31 mouse cellular contexts compared by ENCODE assay signal in the genomic region with DNA sequence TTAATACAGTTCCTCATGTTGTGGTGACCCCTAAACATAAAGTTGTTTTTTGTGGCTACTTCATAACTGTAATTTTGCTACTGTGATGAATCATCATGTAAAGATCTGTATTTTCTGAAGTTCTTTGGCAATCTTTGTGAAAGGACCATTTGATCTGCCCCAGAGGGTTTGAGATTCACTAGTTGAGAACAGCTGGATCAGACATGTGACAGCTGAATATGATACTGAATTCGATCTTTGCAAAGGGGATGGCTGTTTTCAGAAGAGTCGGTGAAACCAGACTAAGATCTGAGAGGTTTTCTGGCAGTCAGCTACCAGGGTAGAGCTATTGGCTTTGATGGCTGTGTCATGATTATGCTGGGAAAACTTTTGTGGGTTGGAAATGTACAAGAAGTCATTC. TPM values are rescaled to one million over a fixed set of nuclear protein-coding genes. Genes with fewer than 3 reads are reported as not detected.
"Had no signal": no experiment of that assay in that cellular context is flagged by ENCODE, and none has a peak within 500 bp of the region (broad histone marks: within the 10 kb centered on the region; RNA-seq: fewer than 3 reads in every experiment).

No protein-coding gene starts in this region.

- H3K27ac ChIP-seq: gastrocnemius, adult 2 months; heart, embryonic 10.5 days; heart, embryonic 13.5 days; heart, embryonic 15.5 days; hindbrain, embryonic 10.5 days; hindbrain, embryonic 12.5 days; hindbrain, embryonic 15.5 days; hindbrain, postnatal 0 days; kidney, embryonic 15.5 days; kidney, postnatal 0 days; limb, embryonic 13.5 days; limb, embryonic 15.5 days; liver, embryonic 12.5 days; liver, embryonic 14.5 days had no signal

- ATAC-seq: hindbrain, postnatal 0 days; intestine, embryonic 16.5 days; liver, embryonic 12.5 days had no signal

- H3K27me3 ChIP-seq: heart, embryonic 13.5 days; heart, embryonic 15.5 days; hindbrain, embryonic 12.5 days; hindbrain, embryonic 15.5 days; kidney, embryonic 15.5 days; limb, embryonic 13.5 days; limb, embryonic 15.5 days; liver, embryonic 12.5 days had no signal

- H3K9me3 ChIP-seq: heart, embryonic 10.5 days; heart, embryonic 13.5 days; heart, embryonic 15.5 days; hindbrain, embryonic 10.5 days; hindbrain, embryonic 12.5 days; hindbrain, embryonic 15.5 days; kidney, embryonic 15.5 days; limb, embryonic 13.5 days; limb, embryonic 15.5 days; liver, embryonic 12.5 days had no signal

- H3K4me1 ChIP-seq: heart, embryonic 10.5 days; heart, embryonic 13.5 days; heart, embryonic 15.5 days; hindbrain, embryonic 10.5 days; hindbrain, embryonic 12.5 days; hindbrain, embryonic 15.5 days; kidney, embryonic 15.5 days; limb, embryonic 13.5 days; limb, embryonic 15.5 days; liver, embryonic 12.5 days had no signal

- H3K4me2 ChIP-seq: heart, embryonic 13.5 days; heart, embryonic 15.5 days; hindbrain, embryonic 12.5 days; hindbrain, embryonic 15.5 days; kidney, embryonic 15.5 days; limb, embryonic 13.5 days; limb, embryonic 15.5 days; liver, embryonic 12.5 days had no signal

- H3K9ac ChIP-seq: heart, embryonic 13.5 days; heart, embryonic 15.5 days; hindbrain, embryonic 12.5 days; hindbrain, embryonic 15.5 days; kidney, embryonic 15.5 days; limb, embryonic 13.5 days; limb, embryonic 15.5 days; liver, embryonic 12.5 days; liver, embryonic 14.5 days had no signal

- DNase-seq: gastrocnemius, adult 2 months; gastrocnemius, postnatal 10 days; gastrocnemius, postnatal 25 days; heart, adult 18-20 months; heart, postnatal 14 days; heart, postnatal 4 days; kidney, adult 11 months; kidney, adult 2 months; kidney, adult 9 months; kidney, postnatal 14 days; kidney, postnatal 36 days; layer of hippocampus, adult 9-11 months; layer of hippocampus, postnatal 36 days; left cerebral cortex, postnatal 4 days had no signal

- H3K36me3 ChIP-seq: heart, embryonic 10.5 days; heart, embryonic 13.5 days; heart, embryonic 15.5 days; hindbrain, embryonic 10.5 days; hindbrain, embryonic 12.5 days; hindbrain, embryonic 15.5 days; kidney, embryonic 15.5 days; limb, embryonic 13.5 days; limb, embryonic 15.5 days; liver, embryonic 12.5 days had no signal

- H3K4me3 ChIP-seq: gastrocnemius, adult 2 months; heart, embryonic 10.5 days; heart, embryonic 13.5 days; heart, embryonic 15.5 days; hindbrain, embryonic 10.5 days; hindbrain, embryonic 12.5 days; hindbrain, embryonic 15.5 days; kidney, embryonic 15.5 days; limb, embryonic 13.5 days; limb, embryonic 15.5 days; liver, embryonic 12.5 days had no signal

RNA-seq across cellular contexts. Expression of a gene that starts 10.9 kb away (rescaled TPM):
- polyA plus RNA-seq: heart, embryonic 10.5 days; heart, embryonic 13.5 days; heart, embryonic 15.5 days; heart, postnatal 0 days; hindbrain, embryonic 10.5 days; hindbrain, embryonic 12.5 days; hindbrain, embryonic 15.5 days; hindbrain, postnatal 0 days; intestine, embryonic 14.5 days; intestine, embryonic 16.5 days; kidney, adult 2 months; kidney, embryonic 15.5 days; kidney, postnatal 0 days; limb, embryonic 11.5 days; limb, embryonic 13.5 days; limb, embryonic 15.5 days; liver, embryonic 12.5 days; liver, embryonic 14.5 days had no signal
